Mouse (Mus musculus): Measurements from ENCODE around the gene Tprkb. TPM values are rescaled to one million over a fixed set of nuclear protein-coding genes. Genes with fewer than 3 reads are reported as not detected.
"Not testable (repeated sequence)": the region's sequence is repeated elsewhere in the genome, so short reads cannot be mapped to it uniquely, and the experiment has no call there.

Gene Tprkb
- polyA plus RNA-seq, 1 experiment from 2014 or later = 23.9 TPM

- H3K4me2 ChIP-seq (ENCODE audit: low read length) = no peak overlapping the region
- H3K4me3 ChIP-seq (ENCODE audit: control insufficient read depth in 1 of 2, insufficient read depth in 1 of 2, low read depth in 1 of 2, low read length in 2 of 2) = no peak overlapping the region
- H3K36me3 ChIP-seq (ENCODE audit: control insufficient read depth, insufficient read depth, low read length) = no peaks in the 10 kb centered on the region
- no peaks in the 10 kb centered on the region for H3K27me3 ChIP-seq (ENCODE audit: control insufficient read depth, insufficient read depth, low read length)
- ATAC-seq (ENCODE audit: insufficient number of reproducible peaks, insufficient read depth, low FRiP score, low read depth) = no peak
- H3K9me3 ChIP-seq (ENCODE audit: control insufficient read depth, low read length) = no peaks in the 10 kb centered on the region; the same call in 1 of the 2 replicates
- 76% methylated on average over 1 of the region's 1 CpGs for WGBS
- H3K4me1 ChIP-seq (ENCODE audit: control insufficient read depth in 2 of 2, insufficient read depth in 2 of 2, low read length in 2 of 2) = peaks cover 5 to 13% of the 10 kb centered on the region in 2 experiments; a peak in 3 of 4 replicates
- H3K27ac ChIP-seq (replicated peaks in 1 of 2; ENCODE audit: control insufficient read depth in 1 of 2, insufficient read depth in 1 of 2, low read depth in 2 of 2, low read length in 2 of 2) = no peak overlapping the region
- H3K9ac ChIP-seq (ENCODE audit: low read length) = no peak overlapping the region
Observed at GRCm38 (mm10) chr6:85975761-85976160, 64.1 kb downstream of the Tprkb start.

DNA sequence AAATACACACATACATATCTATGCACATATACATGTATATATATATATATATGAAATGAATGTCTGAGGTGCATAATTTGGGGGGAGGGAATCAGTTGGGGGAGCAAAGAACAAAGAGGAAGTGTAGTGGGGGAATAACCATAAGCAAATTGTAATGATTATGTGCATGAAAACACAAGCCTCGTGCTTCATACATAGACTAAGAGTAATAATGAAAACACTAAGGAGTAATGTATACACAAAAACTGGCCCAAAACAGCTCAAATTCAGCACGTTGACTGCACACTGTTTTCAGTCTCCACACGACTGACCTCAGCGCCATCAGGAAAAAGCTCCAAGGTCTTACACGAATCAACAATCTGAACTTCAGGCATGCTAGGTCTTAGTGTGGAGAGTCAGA is 64.6 kb downstream of the Tprkb start:
- Histone ChIP-seq H3K9ac (ENCODE audit: low read length) (no peak overlapping the region), H3K36me3 (ENCODE audit: control insufficient read depth, insufficient read depth, low read length) (no peaks in the 10 kb centered on the region), H3K4me2 (ENCODE audit: low read length) (no peak overlapping the region), H3K27ac (replicated peaks in 1 of 2; ENCODE audit: control insufficient read depth in 1 of 2, insufficient read depth in 1 of 2, low read depth in 2 of 2, low read length in 2 of 2) (no peak overlapping the region), H3K9me3 (ENCODE audit: control insufficient read depth, low read length) (no peaks in the 10 kb centered on the region; the same call in 1 of the 2 replicates), H3K27me3 (ENCODE audit: control insufficient read depth, insufficient read depth, low read length) (no peaks in the 10 kb centered on the region), H3K4me3 (ENCODE audit: control insufficient read depth in 1 of 2, insufficient read depth in 1 of 2, low read depth in 1 of 2, low read length in 2 of 2) (no peak overlapping the region), H3K4me1 (ENCODE audit: control insufficient read depth in 2 of 2, insufficient read depth in 2 of 2, low read length in 2 of 2) (peaks cover 5 to 13% of the 10 kb centered on the region in 2 experiments; a peak in 3 of 4 replicates)
- 85% methylated on average over 5 of the region's 5 CpGs for WGBS
- ATAC-seq (ENCODE audit: insufficient number of reproducible peaks, insufficient read depth, low FRiP score, low read depth) = no peak

DNA sequence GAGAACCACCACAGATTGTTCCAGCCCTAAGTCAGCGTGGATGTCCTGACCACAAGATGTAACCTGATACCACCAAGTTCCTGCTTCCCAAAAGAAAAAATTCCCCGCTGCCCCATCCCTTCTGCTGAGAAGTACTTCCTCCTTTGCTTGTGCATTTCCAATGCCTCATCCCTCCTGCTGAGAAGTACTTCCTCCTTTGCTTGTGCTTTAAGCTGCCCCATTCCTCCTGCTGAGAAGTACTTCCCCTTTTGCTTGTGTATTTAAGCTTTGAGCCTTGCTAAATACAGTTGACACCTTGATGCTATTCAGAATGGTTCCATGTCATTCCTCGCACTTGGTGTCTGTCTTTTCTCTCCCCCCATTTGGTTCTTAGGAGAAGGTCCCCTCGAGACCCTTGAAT is 67.1 kb downstream of the Tprkb start:
- ATAC-seq (ENCODE audit: insufficient number of reproducible peaks, insufficient read depth, low FRiP score, low read depth); H3K27me3 ChIP-seq (ENCODE audit: control insufficient read depth, insufficient read depth, low read length); H3K4me1 ChIP-seq (ENCODE audit: control insufficient read depth in 2 of 2, insufficient read depth in 2 of 2, low read length in 2 of 2); H3K36me3 ChIP-seq (ENCODE audit: control insufficient read depth, insufficient read depth, low read length); H3K9ac ChIP-seq (ENCODE audit: low read length); H3K4me3 ChIP-seq (ENCODE audit: control insufficient read depth in 1 of 2, insufficient read depth in 1 of 2, low read depth in 1 of 2, low read length in 2 of 2); H3K9me3 ChIP-seq (ENCODE audit: control insufficient read depth, low read length); H3K4me2 ChIP-seq (ENCODE audit: low read length); H3K27ac ChIP-seq (replicated peaks in 1 of 2; ENCODE audit: control insufficient read depth in 1 of 2, insufficient read depth in 1 of 2, low read depth in 2 of 2, low read length in 2 of 2): not testable (repeated sequence)
- WGBS = 76% methylated on average over 4 of the region's 4 CpGs

Other genes with a start within 250 kb of the Tprkb start
- not detected in 2 replicates for gene Nat8f7, start 198.7 kb upstream of the Tprkb start, polyA plus RNA-seq (2014; fragmentation: Nextera tagmentation; extraction: Ambion mirVana)
- not detected in 2 replicates for gene Nat8f3, start 146.1 kb upstream of the Tprkb start, polyA plus RNA-seq (2014; fragmentation: Nextera tagmentation; extraction: Ambion mirVana)
- gene Nat8f6, start 90.9 kb upstream of the Tprkb start, polyA plus RNA-seq (2014; fragmentation: Nextera tagmentation; extraction: Ambion mirVana) = not detected in 2 replicates
- not detected in 2 replicates for gene Nat8f5, start 90.9 kb upstream of the Tprkb start, polyA plus RNA-seq (2014; fragmentation: Nextera tagmentation; extraction: Ambion mirVana)
- gene Nat8, start 79.8 kb upstream of the Tprkb start, polyA plus RNA-seq (2014; fragmentation: Nextera tagmentation; extraction: Ambion mirVana) = not detected in 2 replicates
- gene Nat8f2, start 42.7 kb upstream of the Tprkb start, polyA plus RNA-seq (2014; fragmentation: Nextera tagmentation; extraction: Ambion mirVana) = not detected in 2 replicates
- gene Nat8f4, start 7.0 kb upstream of the Tprkb start, polyA plus RNA-seq (2014; fragmentation: Nextera tagmentation; extraction: Ambion mirVana) = 2.6 TPM in 2 replicates
- 4.3 and 5.4 TPM in 2 replicates for gene Nat8f1, start 3.8 kb downstream of the Tprkb start, polyA plus RNA-seq (2014; fragmentation: Nextera tagmentation; extraction: Ambion mirVana)
- gene Dusp11, start 49.8 kb downstream of the Tprkb start, polyA plus RNA-seq (2014; fragmentation: Nextera tagmentation; extraction: Ambion mirVana) = 49.8 TPM in 2 replicates
- gene Figla, start 104.3 kb downstream of the Tprkb start, polyA plus RNA-seq (2014; fragmentation: Nextera tagmentation; extraction: Ambion mirVana) = not detected in 2 replicates
- 1.7 and 2.3 TPM in 2 replicates for gene Add2, start 116.8 kb downstream of the Tprkb start, polyA plus RNA-seq (2014; fragmentation: Nextera tagmentation; extraction: Ambion mirVana)